Mouse (Mus musculus) liver, embryonic 14.5 days (tissue): ENCODE measurements around the gene Dip2c. TPM values are rescaled to one million over a fixed set of nuclear protein-coding genes. Genes with fewer than 3 reads are reported as not detected.

Source experiments
- ATAC-seq: fragments of 200-750 bp; cut with Nextera tagmentation; 2 replicates; pipeline ENCODE4 v1.8.0; 2017; ENCODE audit warnings: moderate number of reproducible peaks, mild to moderate bottlenecking, moderate library complexity; ENCODE audit not compliant: insufficient read depth
- DNase-seq, 3 experiments: peaks; one replicate each; pipeline ENCODE4 v3.0.0-alpha.2; 2012 to 2013; ENCODE audit warnings: low read depth in 3 of 3, low spot score in 3 of 3
- H3K27ac ChIP-seq: fragments of 300-500 bp; sonication (generic); 2 replicates; pipeline ENCODE4 v1.5.1; 2014; ENCODE audit warnings: moderate library complexity, mild to moderate bottlenecking, control low read depth, inconsistent platforms
- H3K27me3 ChIP-seq: fragments of 300-500 bp; sonication (generic); 2 replicates; pipeline ENCODE4 v1.6.1; 2014; ENCODE audit warnings: mild to moderate bottlenecking, low read length, moderate library complexity; ENCODE audit not compliant: control insufficient read depth, insufficient read depth
- H3K36me3 ChIP-seq: fragments of 300-500 bp; sonication (generic); replicated peaks from 2 replicates; pipeline ENCODE4 v1.6.1; 2014; ENCODE audit warnings: low read depth; ENCODE audit not compliant: control insufficient read depth, insufficient read depth
- H3K4me1 ChIP-seq, 2 experiments: fragments of 200-500 bp in 1 of 2; fragments of 300-500 bp in 1 of 2; sonication (generic) in 1 of 2; replicated peaks; 2 replicates each; pipeline ENCODE4 v1.6.1; 2012 to 2014; ENCODE audit warnings: antibody characterized with exemption in 1 of 2, inconsistent platforms in 1 of 2, low read length in 1 of 2; ENCODE audit not compliant: control insufficient read depth in 2 of 2, insufficient read depth in 2 of 2
- H3K4me2 ChIP-seq: fragments of 300-500 bp; sonication (generic); 2 replicates; pipeline ENCODE4 v1.6.1; 2014; ENCODE audit warnings: low read depth, mild to moderate bottlenecking, control low read depth, moderate library complexity
- H3K4me3 ChIP-seq, 2 experiments: fragments of 200-500 bp in 1 of 2; fragments of 300-500 bp in 1 of 2; sonication (generic) in 1 of 2; 2 replicates each; pipeline ENCODE4 v1.5.1; 2012 to 2014; ENCODE audit warnings: low read depth in 2 of 2, low read length in 2 of 2, mild to moderate bottlenecking in 2 of 2, control low read depth in 1 of 2, inconsistent platforms in 1 of 2, moderate library complexity in 1 of 2; ENCODE audit not compliant: insufficient read depth in 1 of 2
- H3K9ac ChIP-seq: fragments of 300-500 bp; sonication (generic); replicated peaks from 2 replicates; pipeline ENCODE4 v1.6.1; 2014; ENCODE audit warnings: mild to moderate bottlenecking, control low read depth, moderate library complexity
- H3K9me3 ChIP-seq: fragments of 300-500 bp; sonication (generic); 2 replicates; pipeline ENCODE4 v1.6.1; 2016; ENCODE audit warnings: low read length, mixed read lengths; ENCODE audit not compliant: control insufficient read depth
- CTCF ChIP-seq: IDR thresholded peaks from 2 replicates; pipeline ENCODE4 v1.5.1; 2016; ENCODE audit warnings: antibody characterized with exemption, low read depth, control low read depth
- EP300 ChIP-seq: IDR thresholded peaks from 2 replicates; pipeline ENCODE4 v1.6.1; 2016; ENCODE audit warnings: antibody characterized with exemption, low read depth
- WGBS: fragments of 180-500 bp; shearing (Covaris S2); extraction: QIAGEN DNeasy Blood & Tissue Kit; methylation state at CpG from one replicate; pipeline ENCODE4 v1.1.7; 2014; ENCODE audit not compliant: insufficient replicate concordance; 5-methylcytosine and 5-hydroxymethylcytosine counted together
- polyA plus RNA-seq, 2 experiments: library from polyadenylated mRNA; depleted of rRNA in 1 of 2; stranded (reverse) in 1 of 2; unstranded in 1 of 2; fragments of >200 nt; fragmentation: Nextera tagmentation in 1 of 2; extraction: Ambion mirVana in 1 of 2; gene quantifications; 2 replicates each; pipeline versions ENCODE4 v1.2.1 to v1.2.3; 2012 to 2014

Dip2c gene
- polyA plus RNA-seq (2012; rRNA removed) (0.53 and 0.55 TPM in 2 replicates), polyA plus RNA-seq (2014; fragmentation: Nextera tagmentation; extraction: Ambion mirVana) (0.46 and 0.66 TPM in 2 replicates)

DNA sequence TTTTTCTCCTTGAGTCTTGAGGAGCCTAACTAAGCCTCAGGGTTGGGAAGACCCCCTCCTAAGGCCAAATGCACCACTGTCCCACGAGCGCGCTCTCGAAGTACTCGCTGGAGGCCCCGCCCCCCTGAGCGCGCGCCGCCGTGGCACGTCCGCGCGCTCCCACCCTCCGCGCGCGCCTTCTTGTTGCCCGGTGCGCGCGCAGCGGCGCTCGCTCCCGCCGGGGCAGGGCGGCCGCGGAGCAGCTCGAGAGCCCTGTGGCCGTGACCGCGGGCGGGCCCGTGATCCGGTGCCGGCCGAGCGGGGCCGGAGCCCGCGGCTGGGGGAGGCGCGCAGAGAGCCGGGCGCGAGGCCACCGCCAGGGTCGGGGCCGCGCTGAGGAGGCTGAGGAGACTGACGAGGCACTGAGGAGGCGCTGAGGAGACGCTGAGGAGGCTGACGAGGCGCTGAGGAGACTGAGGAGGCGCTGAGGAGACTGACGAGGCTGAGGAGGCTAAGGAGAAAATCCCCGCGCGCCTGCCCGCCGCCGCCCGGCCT lies at the start of gene Dip2c:
Dip2c (plus strand) TSS at position 207 of the 534 bp plus-strand sequence.
- peak within 1 kb of the TSS; percentile 38 for H3K9ac ChIP-seq
- H3K27ac ChIP-seq = no peak within 1 kb of the TSS
- no peaks in the 10 kb centered on the region for H3K4me1 ChIP-seq
- H3K4me3 ChIP-seq = peak within 1 kb of the TSS; percentile 58 to 62
- under 1% methylated on average over 63 of the region's 67 CpGs for WGBS
- H3K9me3 ChIP-seq = no peaks in the 10 kb centered on the region
- H3K36me3 ChIP-seq = no peaks in the 10 kb centered on the region
- ATAC-seq (peak; percentile 85), DNase-seq (peak; percentile 29 to 52 (median 46))
- no peak for TF ChIP-seq EP300
- no peak for TF ChIP-seq CTCF
- peak within 1 kb of the TSS; percentile 73 for H3K4me2 ChIP-seq
- peaks cover 13% of the 10 kb centered on the region for H3K27me3 ChIP-seq

DNA sequence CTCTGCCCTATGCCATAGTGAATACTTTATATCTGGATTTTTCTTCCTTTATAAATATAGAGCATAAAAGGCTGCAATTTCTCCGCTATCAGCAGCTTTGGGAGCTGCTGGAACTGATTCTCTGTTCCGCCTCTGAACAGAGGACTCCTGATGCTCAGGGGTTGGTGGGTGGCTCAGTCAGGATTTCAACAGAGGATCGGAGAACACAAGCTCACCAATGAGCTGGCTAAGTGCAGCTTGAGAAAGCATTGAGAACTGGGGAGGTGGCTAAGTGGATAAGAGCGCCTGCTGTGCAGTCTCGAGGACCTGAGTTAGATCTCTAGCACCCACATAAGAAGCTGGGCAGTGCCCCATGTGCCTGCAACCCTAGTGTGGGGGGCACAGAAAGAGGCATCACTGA lies 49.2 kb upstream of the Dip2c start:
- H3K36me3 ChIP-seq = no peaks in the 10 kb centered on the region
- H3K4me1 ChIP-seq = no peaks in the 10 kb centered on the region
- TF ChIP-seq CTCF (no peak), EP300 (no peak)
- no peak for DNase-seq
- no peak overlapping the region for H3K9ac ChIP-seq
- no peak overlapping the region for H3K4me3 ChIP-seq
- ATAC-seq = no peak
- no peak overlapping the region for H3K27ac ChIP-seq
- no peaks in the 10 kb centered on the region for H3K9me3 ChIP-seq
- no peak overlapping the region for H3K4me2 ChIP-seq
- 64% methylated on average over 5 of the region's 5 CpGs for WGBS
- H3K27me3 ChIP-seq = no peaks in the 10 kb centered on the region

DNA sequence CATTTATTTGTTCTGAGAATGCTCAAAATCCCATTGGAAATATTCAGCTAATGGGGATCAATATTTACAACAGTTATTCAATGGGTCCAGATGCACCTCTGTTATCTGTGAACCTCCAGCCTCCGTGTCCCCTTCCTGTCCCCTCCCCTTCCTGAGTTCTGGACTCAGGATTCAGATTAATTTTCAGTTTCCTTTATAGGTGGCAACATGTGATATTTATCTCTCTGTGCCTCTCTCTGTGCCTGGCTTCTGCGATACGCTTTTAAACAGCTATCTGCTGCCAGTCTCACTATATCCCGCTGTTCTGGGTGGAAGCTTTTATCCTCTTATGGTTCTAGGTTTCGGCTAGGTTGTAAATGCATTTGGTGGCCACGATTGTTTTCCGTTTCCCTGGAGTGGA lies 38.8 kb upstream of the Dip2c start:
- Histone ChIP-seq H3K36me3 (no peaks in the 10 kb centered on the region), H3K9me3 (no peaks in the 10 kb centered on the region), H3K4me3 (no peak overlapping the region), H3K4me1 (peaks cover 0 to 7% of the 10 kb centered on the region in 2 experiments; a peak in 1 of 4 replicates), H3K27ac (no peak overlapping the region), H3K9ac (no peak overlapping the region), H3K4me2 (peak overlapping the region; percentile 26; the same call in 1 of the 2 replicates), H3K27me3 (no peaks in the 10 kb centered on the region)
- peak; percentile 60 for TF ChIP-seq EP300
- TF ChIP-seq CTCF = no peak
- DNase-seq = peak in 2 of 3 experiments; percentile 10 to 17
- ATAC-seq = peak; percentile 79
- 12% methylated on average over 7 of the region's 7 CpGs for WGBS

DNA sequence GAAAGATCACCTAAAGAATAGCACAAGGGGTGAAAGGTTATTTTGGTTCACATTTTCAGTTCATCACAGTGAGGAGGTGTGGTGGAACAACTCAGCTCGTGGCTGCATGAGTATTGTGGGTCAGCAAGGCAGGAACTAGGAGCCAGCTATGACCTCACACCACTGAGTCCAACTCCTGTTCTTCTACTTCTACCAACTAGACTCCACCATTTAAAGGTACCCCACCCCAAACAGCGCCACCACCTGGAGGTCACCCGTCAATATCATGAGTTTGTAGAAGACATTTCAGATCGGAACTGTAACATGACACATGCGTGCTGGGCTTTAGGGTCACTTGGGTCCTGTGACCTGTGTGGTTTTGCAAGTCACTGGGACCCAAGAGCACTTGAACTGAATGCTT lies 37.2 kb upstream of the Dip2c start:
- Histone ChIP-seq H3K27ac (no peak overlapping the region), H3K36me3 (no peaks in the 10 kb centered on the region), H3K4me2 (no peak overlapping the region), H3K4me1 (peaks cover 0 to 7% of the 10 kb centered on the region in 2 experiments; a peak in 1 of 4 replicates), H3K27me3 (no peaks in the 10 kb centered on the region), H3K9ac (no peak overlapping the region), H3K4me3 (no peak overlapping the region), H3K9me3 (no peaks in the 10 kb centered on the region)
- TF ChIP-seq EP300 (no peak), CTCF (no peak)
- ATAC-seq (no peak), DNase-seq (no peak)
- WGBS = 65% methylated on average over 5 of the region's 5 CpGs

DNA sequence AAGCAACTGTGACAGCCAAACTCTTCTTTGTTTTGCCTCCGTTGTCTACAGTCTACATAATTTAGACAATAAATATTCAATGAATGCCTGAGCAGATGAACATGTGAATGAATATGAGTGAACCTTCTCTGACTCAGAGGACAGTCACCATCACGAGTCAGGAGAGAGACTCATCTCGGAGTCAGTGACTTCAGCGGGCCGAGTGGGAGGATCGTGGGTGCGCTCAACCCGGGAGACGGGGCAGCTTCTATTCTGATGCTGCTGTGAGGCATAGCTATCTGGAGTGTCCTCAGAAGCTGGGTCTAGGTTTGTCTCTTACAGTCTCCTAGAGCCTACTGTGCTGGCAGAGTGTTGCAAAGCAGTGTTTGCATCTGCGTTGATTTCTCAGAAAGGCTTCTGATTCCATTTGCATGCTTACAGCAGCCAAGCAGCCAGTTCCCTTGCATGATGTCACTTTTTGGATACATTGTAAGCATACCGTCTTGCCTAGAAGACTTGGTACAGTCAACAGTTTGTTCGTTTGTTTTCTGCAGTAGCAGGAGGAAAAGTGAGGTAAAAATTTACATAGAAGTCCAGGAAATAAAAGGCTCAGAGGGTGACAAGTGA lies 36.6 kb upstream of the Dip2c start:
- H3K27me3 ChIP-seq = no peaks in the 10 kb centered on the region
- H3K36me3 ChIP-seq = no peaks in the 10 kb centered on the region
- no peak overlapping the region for H3K27ac ChIP-seq
- H3K4me1 ChIP-seq = peaks cover 0 to 7% of the 10 kb centered on the region in 2 experiments; a peak in 1 of 4 replicates
- TF ChIP-seq CTCF = no peak
- H3K4me3 ChIP-seq = no peak overlapping the region
- DNase-seq = no peak
- ATAC-seq = no peak
- no peak overlapping the region for H3K9ac ChIP-seq
- no peaks in the 10 kb centered on the region for H3K9me3 ChIP-seq
- WGBS = 75% methylated on average over 12 of the region's 12 CpGs
- no peak overlapping the region for H3K4me2 ChIP-seq
